Mouse (Mus musculus): ENCODE measurements around the gene Ptprq.

Ptprq gene

DNA sequence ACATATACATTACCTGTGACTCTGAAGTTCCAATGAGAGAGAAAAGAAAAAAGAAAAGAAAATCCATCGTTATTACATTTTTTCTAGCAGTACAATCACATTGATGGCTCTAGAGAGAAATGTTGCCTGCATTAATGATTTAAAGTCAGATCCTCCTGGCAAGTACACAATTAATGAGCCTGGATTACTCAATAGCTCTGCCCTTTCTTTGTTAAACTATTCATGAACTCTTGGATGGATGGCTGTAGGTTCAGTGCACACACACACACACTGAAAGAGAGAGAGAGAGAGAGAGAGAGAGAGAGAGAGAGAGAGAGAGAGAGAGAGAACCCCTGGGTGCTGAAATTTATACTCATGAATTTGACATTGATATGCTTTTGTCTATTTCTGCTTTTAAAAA lies at the start of gene Ptprq:
Gene Ptprq (minus strand): TSS at position 246 of the 400 bp plus-strand sequence.
- DNase-seq (ENCODE audit: low read depth, low spot score) = no peak

DNA sequence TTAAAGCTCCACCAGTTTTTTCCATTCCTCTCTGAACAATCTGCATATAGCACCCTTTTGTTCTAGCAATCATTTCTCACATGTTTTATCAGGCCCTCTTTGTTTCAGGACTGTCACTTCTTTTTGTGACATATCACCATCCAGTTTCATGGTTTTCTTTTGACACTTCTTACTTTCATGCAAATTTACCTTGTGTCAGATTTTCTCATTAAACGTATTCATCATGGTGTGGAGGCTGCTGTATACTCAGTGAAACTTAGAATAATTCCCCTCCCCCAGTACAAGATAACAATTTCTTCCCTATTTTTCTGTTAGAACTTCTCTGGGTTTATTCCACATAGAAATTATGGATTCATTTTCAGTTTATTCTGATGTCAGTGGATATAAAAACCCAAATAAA lies 39.8 kb upstream of the Ptprq start:
- DNase-seq (ENCODE audit: low read depth, low spot score) = no peak

- no peak for DNase-seq (ENCODE audit: low read depth, low spot score)
Observed at GRCm38 (mm10) chr10:107753471-107753870, 33.6 kb upstream of the Ptprq start.

GRCm38 (mm10) chr10:107752351-107753143 lies 32.7 kb upstream of the Ptprq start:
- DNase-seq (ENCODE audit: low read depth, low spot score) = no peak

GRCm38 (mm10) chr10:107751944-107752343 lies 32.1 kb upstream of the Ptprq start:
- DNase-seq (ENCODE audit: low read depth, low spot score) = no peak

DNA sequence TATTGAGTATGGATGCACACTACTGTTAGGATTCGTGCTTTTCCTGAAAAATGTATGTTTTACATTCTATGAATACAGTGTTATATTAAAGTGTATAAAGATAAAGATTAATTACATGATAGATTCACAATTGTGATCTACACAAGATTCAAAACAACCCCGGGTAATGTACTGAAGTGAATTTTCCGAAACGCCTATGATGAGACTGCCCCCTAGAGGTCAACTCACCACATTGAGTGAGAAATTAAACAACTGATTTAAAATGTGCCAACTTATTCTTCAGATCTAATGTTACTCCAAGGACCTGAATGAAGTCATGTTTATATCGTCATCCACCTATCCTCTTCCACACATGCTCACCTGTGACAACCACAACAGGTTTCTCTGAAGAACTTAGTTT lies 27.7 kb upstream of the Ptprq start:
- no peak for DNase-seq (ENCODE audit: low read depth, low spot score)

- no peak for DNase-seq (ENCODE audit: low read depth, low spot score)
Observed at GRCm38 (mm10) chr10:107746717-107747116, 26.9 kb upstream of the Ptprq start.

GRCm38 (mm10) chr10:107739815-107740214 lies 20.0 kb upstream of the Ptprq start:
- DNase-seq (ENCODE audit: low read depth, low spot score) = no peak

GRCm38 (mm10) chr10:107737743-107738142 lies 17.9 kb upstream of the Ptprq start:
- no peak for DNase-seq (ENCODE audit: low read depth, low spot score)

DNA sequence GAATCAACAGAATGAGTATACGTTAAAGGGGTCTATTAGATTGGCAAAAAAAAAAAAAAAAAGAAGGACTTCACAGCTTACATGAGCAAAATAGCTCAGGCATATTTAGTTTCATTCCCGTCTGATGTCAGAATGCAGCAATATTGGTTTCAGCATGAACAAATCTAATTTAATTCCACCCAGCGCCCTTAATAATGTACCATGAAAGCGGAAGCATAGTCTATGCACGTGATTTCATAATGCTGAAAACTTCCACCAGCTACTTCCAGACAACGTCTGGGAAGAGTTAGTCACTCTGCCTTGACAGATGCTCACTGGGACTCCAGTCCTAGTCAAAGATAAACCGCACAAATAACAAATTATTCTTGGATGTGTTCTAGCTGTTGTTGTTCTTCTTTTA lies 15.6 kb upstream of the Ptprq start:
- no peak for DNase-seq (ENCODE audit: low read depth, low spot score)

GRCm38 (mm10) chr10:107734327-107734726 lies 14.5 kb upstream of the Ptprq start:
- no peak for DNase-seq (ENCODE audit: low read depth, low spot score)

GRCm38 (mm10) chr10:107725631-107726030 lies 5.8 kb upstream of the Ptprq start:
- DNase-seq (ENCODE audit: low read depth, low spot score) = no peak

DNA sequence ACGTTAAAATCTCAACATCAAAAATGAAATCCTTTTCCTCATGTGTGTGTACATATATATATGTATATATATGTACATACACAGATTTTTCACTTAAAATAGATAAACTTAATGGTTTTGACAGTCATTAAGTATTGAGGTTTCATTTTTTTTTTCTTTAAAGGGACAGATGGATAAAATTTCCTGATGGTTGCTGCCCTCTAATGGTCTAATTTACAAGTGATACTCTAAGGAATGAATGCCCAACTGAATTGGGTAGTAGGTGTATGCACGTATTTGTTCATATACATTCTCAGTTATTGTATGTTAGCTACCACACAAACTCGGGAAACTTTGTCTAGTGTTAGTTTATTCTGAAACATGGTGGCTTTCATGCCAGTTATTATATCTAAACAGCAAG lies 15.4 kb downstream of the Ptprq start:
- DNase-seq (ENCODE audit: low read depth, low spot score) = no peak

DNA sequence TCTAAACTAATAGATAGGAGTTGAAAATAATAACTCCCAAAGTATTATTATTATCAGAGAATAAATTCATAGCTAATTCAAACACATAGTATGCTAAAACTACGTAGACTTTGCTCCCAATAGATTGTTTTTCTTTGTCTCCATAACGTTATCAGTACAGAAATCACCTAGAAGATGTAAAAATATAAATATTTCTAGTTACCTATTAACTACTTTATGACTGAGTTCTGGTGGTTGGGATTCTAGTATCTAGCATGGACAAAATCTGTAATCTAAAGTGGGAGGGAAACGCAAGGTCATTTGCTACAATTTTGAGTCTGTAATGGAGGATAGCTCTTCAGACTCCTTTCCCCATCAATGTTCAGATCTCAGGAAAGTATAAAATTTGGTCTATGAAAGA lies 18.9 kb downstream of the Ptprq start:
- DNase-seq (ENCODE audit: low read depth, low spot score) = no peak

DNA sequence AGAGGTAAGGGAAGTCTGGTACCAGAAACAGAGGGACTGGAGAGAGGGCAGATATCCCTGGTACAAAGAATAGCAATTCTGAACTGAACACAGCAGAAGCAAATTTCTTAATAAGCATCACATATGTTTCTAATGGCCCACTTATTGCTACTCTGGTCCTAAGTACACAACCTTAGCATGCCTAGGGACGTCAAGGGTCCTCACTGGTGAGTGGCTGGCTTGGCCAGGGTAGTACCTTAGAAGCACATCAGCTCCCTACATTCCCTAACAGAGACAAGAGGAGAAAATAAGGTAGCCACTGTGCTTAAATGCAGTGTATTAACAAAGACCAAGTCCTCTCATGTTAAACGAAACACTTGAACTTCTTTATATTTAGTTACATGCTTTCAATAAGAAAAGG lies 21.1 kb downstream of the Ptprq start:
- no peak for DNase-seq (ENCODE audit: low read depth, low spot score)

DNA sequence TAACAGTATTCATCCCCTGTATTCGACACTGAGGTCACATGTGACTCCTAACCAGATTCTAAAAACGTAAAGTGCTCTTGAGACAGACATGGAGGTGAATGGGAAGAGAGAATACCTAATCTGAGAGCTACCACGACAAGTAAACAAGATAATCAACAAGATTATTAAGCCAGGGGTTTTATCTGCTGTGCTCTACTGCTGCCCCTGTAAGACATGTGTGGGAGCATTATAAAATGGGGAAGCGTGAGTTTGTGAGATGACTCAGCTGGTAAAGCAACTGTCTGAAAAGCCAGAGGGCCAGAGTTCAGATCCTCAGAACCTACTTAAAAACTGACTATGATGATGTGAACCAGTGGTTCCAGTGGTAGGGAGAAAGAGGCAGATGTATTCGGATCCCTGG lies 22.7 kb downstream of the Ptprq start:
- no peak for DNase-seq (ENCODE audit: low read depth, low spot score)

- no peak for DNase-seq (ENCODE audit: low read depth, low spot score)
Observed at GRCm38 (mm10) chr10:107687382-107687781, 32.5 kb downstream of the Ptprq start.

DNA sequence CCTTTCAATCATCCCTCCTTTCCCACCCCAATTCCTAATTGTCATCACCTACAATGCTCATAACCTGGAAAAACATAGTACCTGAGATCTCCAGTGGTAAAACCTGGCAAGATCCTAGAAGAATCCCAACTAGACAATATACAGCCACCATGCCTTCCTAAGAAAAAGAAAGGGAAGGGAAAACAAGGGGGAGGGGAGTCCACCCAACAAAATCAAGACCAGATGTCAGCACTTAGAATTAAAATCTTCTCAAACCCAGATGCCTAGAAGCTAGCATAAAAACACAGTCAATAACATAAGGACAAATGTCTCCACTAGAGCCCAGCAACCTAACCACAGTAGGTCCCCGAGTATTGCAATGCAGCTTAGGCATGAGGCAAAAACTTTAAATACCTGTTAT lies 43.9 kb downstream of the Ptprq start:
- DNase-seq (ENCODE audit: low read depth, low spot score) = no peak

DNA sequence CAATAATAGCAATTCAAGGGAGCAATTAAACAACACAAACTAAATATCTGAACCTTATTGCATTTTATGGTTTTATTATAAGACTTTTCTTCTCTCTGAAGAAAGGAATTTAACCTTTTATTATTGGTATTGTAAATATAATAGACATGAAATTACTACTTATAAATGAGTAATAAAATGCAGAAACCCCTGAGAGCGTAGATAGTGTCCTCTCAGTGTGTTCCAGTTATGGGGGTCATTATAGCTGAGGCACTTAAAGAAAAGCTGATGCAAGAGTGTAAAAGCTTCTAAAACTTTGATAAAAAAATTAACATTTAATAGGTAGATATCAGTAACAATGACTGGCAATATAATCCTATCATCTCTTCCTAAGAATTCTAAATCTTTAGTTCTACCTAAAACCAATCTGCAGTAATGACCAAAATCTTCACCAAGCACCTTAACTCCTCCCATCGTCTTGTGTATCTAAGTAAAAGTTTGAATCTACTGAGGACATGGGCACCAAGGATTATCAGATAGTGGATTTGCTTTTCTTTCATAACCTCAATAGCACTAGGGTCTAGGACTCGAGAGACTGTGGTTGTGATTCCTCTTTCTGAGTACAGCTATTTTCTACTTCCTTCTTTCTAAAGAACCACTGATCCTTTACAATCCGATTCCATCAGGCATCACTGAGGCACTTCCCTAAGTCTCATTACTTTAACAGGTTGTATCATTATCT lies 51.3 kb downstream of the Ptprq start:
- DNase-seq (ENCODE audit: low read depth, low spot score) = no peak

- peak; percentile 51 for DNase-seq (ENCODE audit: low read depth, low spot score)
Observed at GRCm38 (mm10) chr10:107662372-107663065, 57.3 kb downstream of the Ptprq start.

DNA sequence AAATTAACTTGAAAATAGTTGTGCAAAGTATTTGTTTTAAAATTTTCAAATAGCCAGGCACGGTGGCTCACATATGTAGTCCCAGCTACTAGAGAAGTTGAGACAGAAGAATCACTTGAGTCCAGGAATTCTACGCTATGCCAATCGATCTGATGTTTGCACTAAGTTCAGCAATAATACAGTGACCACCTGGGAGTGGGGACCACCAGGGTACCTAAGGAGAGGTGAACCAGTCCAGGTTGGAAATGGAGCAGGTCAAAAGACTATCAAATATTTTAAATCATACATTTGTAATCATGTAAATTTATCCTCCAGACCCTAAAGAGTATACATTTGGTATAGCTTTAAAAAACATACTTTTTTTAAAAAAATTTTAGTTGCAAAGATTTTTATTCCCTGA lies 57.9 kb downstream of the Ptprq start:
- DNase-seq (ENCODE audit: low read depth, low spot score) = no peak

DNA sequence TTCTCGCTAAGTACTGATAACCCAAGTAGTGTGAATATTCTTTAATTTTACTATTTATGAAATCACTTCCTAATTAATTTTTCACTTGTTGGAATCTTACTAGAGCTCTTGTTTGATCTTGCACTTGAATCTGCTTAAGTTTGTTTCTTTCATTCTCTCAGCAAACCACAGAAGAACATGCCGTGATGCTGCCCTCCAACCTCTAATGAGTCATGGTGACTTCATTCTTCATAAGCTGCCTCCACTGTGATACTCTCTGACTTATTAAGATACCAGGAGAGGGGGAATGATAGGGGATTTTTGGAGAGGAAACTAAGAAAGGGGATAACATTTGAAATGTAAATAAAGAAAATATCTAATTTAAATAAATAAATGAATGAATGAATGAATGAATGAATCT lies 60.7 kb downstream of the Ptprq start:
- no peak for DNase-seq (ENCODE audit: low read depth, low spot score)

DNA sequence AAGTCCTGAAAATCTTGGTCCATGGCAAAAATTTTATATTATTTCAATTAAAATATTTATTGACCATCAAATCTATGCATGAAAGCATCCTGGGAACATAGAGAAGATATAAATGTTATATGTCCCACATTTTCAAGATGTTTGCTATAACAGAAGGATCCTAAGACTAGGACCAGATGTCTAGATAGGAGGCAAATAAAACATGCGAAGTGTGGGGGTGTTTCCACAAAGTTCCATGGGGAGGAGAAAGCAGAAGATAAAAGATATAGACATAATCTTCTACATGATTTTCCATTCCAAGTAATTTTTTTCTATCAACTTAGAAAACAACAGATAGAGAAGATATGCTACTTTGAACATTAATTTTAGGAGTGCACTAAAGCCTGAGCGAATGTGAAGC lies 70.2 kb downstream of the Ptprq start:
- DNase-seq (ENCODE audit: low read depth, low spot score) = no peak

Data from brain, embryonic 18.5 days (tissue).